Mouse (Mus musculus): ENCODE data around the gene Olfr1224-ps1.
"Not testable (repeated sequence)": the region's sequence is repeated elsewhere in the genome, so short reads cannot be mapped to it uniquely, and the experiment has no call there.

Gene Olfr1224-ps1

DNA sequence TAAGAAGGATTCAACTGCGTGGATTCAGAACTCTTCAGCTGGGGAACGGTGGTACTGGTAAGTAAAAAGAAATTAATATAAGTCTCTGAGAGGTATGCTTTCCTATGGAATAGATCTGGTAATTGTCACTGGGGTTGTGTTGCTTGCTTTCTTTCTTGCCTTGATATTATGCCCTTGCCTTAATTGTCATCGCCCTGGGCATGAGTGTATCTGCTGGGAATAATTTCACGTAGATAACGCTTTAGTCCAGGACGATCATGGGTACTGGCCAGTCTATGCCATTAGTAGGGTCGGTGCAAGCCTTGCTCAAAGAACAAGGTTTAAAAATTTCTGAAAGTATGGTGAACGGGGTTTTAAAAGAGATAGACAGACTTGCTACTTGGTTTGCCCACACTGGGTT is at the start of gene Olfr1224-ps1:
TSS of gene Olfr1224-ps1 (minus strand) at position 101 of the 400 bp plus-strand sequence.
- DNase-seq (ENCODE audit: extremely low read depth, low read depth, low spot score), result not testable (repeated sequence)

DNA sequence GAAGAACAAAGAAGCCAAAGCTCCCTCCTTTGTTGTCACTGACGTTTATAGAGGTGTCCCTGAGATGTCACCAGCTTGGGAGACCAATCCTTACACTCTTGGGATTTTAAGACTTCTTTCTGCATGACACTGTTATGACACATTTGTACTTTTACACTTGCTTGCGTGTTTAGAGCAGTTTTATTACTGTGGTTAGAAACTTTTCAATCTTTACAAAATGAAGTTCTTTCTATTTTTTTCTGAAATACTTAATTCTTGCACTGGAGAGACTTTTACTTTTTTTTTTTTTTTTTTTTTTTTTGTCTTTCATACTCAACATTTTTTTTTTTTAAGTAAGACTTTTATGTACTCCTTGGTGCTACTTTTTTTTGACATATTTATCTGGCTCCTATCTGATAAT is 36.1 kb upstream of the Olfr1224-ps1 start, which contains the start of gene Olfr1226:
TSS of gene Olfr1226 (minus strand) at position 101 of the 400 bp plus-strand sequence.
- DNase-seq (ENCODE audit: extremely low read depth, low read depth, low spot score), result no peak

DNA sequence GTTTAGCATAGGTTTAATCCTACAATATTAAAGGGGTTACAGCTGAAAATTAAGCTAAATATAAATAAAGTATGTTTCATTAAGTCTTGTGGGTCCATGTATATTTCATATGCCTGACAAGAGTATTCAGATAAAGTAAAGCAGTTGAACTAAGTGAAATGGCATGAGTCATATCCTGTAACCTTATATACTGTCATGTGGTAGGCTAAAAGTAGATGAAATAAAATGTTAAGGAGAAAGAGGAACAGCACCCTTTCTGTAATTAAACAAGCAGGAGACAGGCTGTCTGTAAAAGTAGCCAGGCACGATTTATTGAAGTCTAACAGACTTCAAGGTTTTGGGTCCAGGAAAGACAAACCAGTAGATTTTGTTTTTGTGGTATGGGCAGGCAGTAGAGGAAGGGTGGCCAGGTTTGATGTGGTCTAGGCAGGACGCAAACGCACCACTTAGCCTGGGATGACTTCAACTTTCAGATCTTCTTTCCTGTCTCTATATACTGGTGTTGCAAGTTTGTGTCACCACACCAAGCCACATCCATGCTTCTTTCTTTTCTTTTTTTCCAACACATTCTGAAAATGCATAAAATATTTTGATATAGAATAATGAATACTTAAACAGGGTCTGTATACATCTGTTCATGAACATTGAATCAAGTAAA is 32.6 kb upstream of the Olfr1224-ps1 start:
- no peak for DNase-seq (ENCODE audit: extremely low read depth, low read depth, low spot score)

DNA sequence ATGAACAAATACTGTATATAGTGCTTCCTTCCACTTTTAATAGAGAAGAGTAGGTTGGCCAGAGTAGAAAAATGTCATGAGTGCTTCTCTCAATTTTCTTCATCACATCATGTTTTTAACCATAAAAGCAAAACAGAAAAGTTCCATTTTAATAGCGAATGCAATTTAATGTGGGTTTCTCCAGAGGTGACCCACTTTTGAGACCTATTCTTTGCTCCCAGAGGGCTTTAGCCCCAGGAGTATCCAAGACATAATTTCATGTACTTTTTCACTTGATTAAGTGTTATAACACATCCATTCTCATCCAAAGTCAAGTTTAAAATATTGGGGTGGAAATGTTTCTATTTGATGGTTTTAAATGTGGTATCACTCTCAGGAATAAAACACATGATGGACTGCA is 10.7 kb upstream of the Olfr1224-ps1 start, which contains the start of gene Olfr1225:
TSS of gene Olfr1225 (minus strand) at position 101 of the 400 bp plus-strand sequence.
- no peak for DNase-seq (ENCODE audit: extremely low read depth, low read depth, low spot score)

DNA sequence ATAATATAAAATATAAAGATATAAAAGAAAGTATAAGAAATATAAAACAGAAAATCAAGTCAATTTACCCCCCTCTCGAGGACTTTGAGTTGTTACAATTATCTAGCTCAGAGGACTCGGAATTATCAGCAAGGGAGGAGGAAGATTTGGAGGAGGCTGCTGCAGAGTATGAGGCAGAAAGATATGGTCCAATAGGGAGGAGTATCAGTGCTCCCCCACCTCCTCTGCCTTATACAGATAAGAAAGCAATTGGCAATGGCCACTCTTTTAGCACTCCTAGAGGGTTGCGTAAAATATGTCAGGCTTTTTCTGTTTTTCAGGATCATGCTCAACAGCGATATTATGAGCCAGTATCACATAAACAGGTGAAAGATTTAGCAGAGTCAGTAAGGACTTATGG is 820 bp upstream of the Olfr1224-ps1 start:
- DNase-seq (ENCODE audit: extremely low read depth, low read depth, low spot score), result not testable (repeated sequence)

DNA sequence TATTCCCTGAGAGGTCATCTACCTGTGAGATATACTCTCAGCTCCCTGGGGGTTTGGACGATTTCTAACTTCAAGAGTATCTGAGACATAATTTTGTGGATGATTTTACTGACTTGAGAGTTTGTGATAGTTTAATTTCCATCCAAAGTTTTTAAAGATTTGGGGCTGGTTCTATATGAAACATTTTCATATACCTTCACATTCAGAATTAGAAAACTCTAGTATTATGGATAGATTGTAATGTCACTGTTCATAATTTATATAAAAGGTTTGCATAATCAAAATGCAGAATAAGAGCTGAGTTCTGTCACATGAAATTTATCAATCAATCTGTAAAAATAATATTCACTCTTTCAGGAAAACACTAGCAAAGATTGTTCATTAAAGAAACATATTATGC is 12.4 kb downstream of the Olfr1224-ps1 start, which contains the start of gene Olfr1223:
TSS of gene Olfr1223 (minus strand) at position 101 of the 400 bp plus-strand sequence.
- no peak for DNase-seq (ENCODE audit: extremely low read depth, low read depth, low spot score)

DNA sequence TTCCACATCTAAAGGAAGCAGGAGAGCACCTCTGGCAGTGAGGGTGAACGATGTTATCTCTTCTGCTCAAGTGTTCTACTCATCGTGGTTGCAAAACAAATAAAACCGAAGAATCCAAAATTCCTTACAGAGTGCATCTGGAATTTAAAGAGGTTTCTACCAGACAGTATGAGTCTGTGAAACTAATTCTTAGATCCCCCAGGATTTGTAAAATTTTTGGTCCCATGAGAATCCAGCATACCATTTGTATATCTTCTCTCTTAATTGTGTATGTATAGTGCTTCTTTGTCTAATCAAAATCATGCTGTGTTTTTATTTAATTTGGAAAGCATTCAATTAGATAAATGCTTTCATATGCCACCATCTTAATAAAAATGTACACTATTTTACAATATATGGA is 30.9 kb downstream of the Olfr1224-ps1 start, which contains the start of gene Olfr1222:
TSS of gene Olfr1222 (minus strand) at position 101 of the 400 bp plus-strand sequence.
- DNase-seq (ENCODE audit: extremely low read depth, low read depth, low spot score), result no peak

DNA sequence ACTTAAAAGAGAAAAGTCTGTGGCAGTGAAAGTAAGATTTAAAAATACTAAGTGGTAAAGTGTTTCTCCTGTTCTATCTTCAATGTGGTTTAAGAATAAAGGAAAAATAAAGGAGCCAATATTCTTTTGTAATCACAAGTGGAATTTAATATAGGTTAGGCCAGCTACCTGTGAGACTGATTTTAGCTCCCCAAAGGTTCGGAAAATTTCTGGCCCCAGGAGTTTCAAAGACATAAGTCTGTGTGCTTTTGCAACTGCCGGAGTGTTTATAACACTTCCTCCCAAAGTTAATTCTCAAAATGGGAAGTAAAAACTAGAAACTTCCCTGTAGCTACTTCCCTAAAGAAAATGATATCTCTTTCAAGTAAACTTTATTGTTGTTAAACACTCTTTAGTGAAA is 46.7 kb downstream of the Olfr1224-ps1 start, which contains the start of gene Olfr1221:
TSS of gene Olfr1221 (minus strand) at position 101 of the 400 bp plus-strand sequence.
- no peak for DNase-seq (ENCODE audit: extremely low read depth, low read depth, low spot score)

DNA sequence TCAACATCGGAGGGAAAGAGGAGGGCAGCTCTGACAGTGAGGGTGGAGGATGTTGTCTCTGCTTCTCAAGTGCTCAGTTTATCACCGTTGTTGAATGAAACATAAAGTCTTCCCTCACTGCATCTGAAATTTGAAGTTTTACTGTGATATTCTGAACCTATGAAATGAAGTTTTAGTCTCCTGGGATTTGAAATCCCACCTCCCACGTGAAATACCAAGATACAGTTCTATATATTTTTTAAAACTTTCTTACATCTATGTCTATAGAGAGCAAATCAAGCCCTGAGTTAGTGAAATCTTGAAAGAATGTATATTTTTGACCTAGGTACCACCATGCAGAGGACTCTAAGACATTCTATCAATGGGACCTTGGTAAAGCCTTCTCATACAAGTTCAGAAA is 57.2 kb downstream of the Olfr1224-ps1 start, which contains the start of gene Olfr1220:
TSS of gene Olfr1220 (minus strand) at position 101 of the 400 bp plus-strand sequence.
- DNase-seq (ENCODE audit: extremely low read depth, low read depth, low spot score), result no peak

DNA sequence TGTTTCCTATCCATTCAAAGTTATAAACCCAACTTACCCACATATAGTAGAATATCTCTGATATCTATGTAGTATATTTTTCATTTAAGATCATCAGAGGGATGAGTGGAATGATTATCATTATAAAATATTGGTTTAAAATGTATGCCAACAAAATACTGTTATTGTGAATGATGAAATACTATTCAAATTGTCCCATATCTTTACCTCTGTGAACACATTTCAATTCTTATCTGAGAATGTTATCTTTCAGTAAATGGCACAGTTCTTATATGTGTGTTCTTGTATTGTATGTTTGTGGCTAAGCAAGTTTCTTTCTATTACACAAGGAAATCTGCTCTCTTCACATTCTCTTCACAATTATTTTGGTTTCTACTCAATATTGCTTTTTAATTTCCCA is 58.2 kb downstream of the Olfr1224-ps1 start:
- no peak for DNase-seq (ENCODE audit: extremely low read depth, low read depth, low spot score)

Measured in fat pad, adult 2 months (tissue).